Mouse (Mus musculus): ENCODE measurements around the gene Zfp335.

- TF ChIP-seq CTCF (IDR thresholded peaks at IDR 0.05; ENCODE audit: borderline replicate concordance, insufficient read depth, low read length): 0 out of 2 replicates have a peak, but pooled peaks have one; percentile 7
- no peak for TF ChIP-seq POLR2A (IDR thresholded peaks at IDR 0.05; ENCODE audit: low read depth, low read length)
Measured at GRCm38 (mm10) chr2:164951745-164952144, 40.2 kb upstream of the Zfp335 start.

Measured in embryonic fibroblast, embryonic 13.5 days (primary cell).